Mouse (Mus musculus) gastrocnemius, adult 18-20 months (tissue): Measurements from ENCODE around the gene Celf1. TPM values are rescaled to one million over a fixed set of nuclear protein-coding genes. Genes with fewer than 3 reads are reported as not detected.
"Not testable (repeated sequence)": the region's sequence is repeated elsewhere in the genome, so short reads cannot be mapped to it uniquely, and the experiment has no call there.

Source experiments
- DNase-seq: peaks from one replicate; pipeline ENCODE4 v3.0.0; 2021; ENCODE audit warnings: low spot score
- long read RNA-seq, 2 experiments: library from polyadenylated mRNA; stranded (forward); transcript quantifications; one replicate each; pipeline ENCODE4 v2.0.0; 2021
- total RNA-seq, 2 experiments: library from RNA; stranded (reverse); gene quantifications; 2 replicates each; pipeline ENCODE4 v1.2.3; 2021

Celf1 gene
- 10 to 100 TPM; 50.3 to 63.6 TPM for total RNA-seq
- long read RNA-seq, experiment 1, full-length matches to known transcripts = 7 of 38 reads
- long read RNA-seq, experiment 1, partial matches to known transcripts = 6 of 38 reads
- long read RNA-seq, experiment 1, other reads (novel, unspliced or antisense) = 25 of 38 reads
- long read RNA-seq, experiment 2, full-length matches to known transcripts = 9 of 31 reads
- long read RNA-seq, experiment 2, partial matches to known transcripts = 3 of 31 reads
- long read RNA-seq, experiment 2, other reads (novel, unspliced or antisense) = 19 of 31 reads

GRCm38 (mm10) chr2:90940233-90941229 lies at the start of gene Celf1:
TSS of gene Celf1 (plus strand) at chr2:90940382.
- peak; percentile 78 for DNase-seq

- DNase-seq = no peak
Measured at GRCm38 (mm10) chr2:90893673-90894298, 46.4 kb upstream of the Celf1 start.

- not testable (repeated sequence) for DNase-seq
Measured at GRCm38 (mm10) chr2:90894299-90894677, 45.9 kb upstream of the Celf1 start.

GRCm38 (mm10) chr2:90903398-90903797 lies 36.8 kb upstream of the Celf1 start:
- no peak for DNase-seq

- peak; percentile 87 for DNase-seq
Measured at GRCm38 (mm10) chr2:90904076-90904855, 35.9 kb upstream of the Celf1 start, which contains the start of the genes Kbtbd4 and Ndufs3. TSS of gene Kbtbd4 (plus strand) at chr2:90904740. TSS of gene Ndufs3 (minus strand) at chr2:90904827.

- no peak for DNase-seq
Measured at GRCm38 (mm10) chr2:90904856-90905224, 35.3 kb upstream of the Celf1 start.

GRCm38 (mm10) chr2:90906721-90907120 lies 33.5 kb upstream of the Celf1 start:
- DNase-seq = no peak

- no peak for DNase-seq
Measured at GRCm38 (mm10) chr2:90910861-90911260, 29.3 kb upstream of the Celf1 start.

GRCm38 (mm10) chr2:90911668-90912067 lies 28.5 kb upstream of the Celf1 start:
- no peak for DNase-seq

- DNase-seq = no peak
Measured at GRCm38 (mm10) chr2:90913671-90914070, 26.5 kb upstream of the Celf1 start.

- no peak for DNase-seq
Measured at GRCm38 (mm10) chr2:90915516-90915915, 24.7 kb upstream of the Celf1 start.

GRCm38 (mm10) chr2:90916560-90917232 lies 23.5 kb upstream of the Celf1 start:
- DNase-seq = no peak

GRCm38 (mm10) chr2:90917233-90917998 lies 22.8 kb upstream of the Celf1 start:
- DNase-seq = peak; percentile 79

GRCm38 (mm10) chr2:90917999-90918698 lies 22.0 kb upstream of the Celf1 start:
- no peak for DNase-seq

- DNase-seq = no peak
Measured at GRCm38 (mm10) chr2:90921178-90921577, 19.0 kb upstream of the Celf1 start.

GRCm38 (mm10) chr2:90922636-90923035 lies 17.5 kb upstream of the Celf1 start:
- no peak for DNase-seq

GRCm38 (mm10) chr2:90928566-90928965 lies 11.6 kb upstream of the Celf1 start:
- no peak for DNase-seq

- no peak for DNase-seq
Measured at GRCm38 (mm10) chr2:90931829-90932228, 8.4 kb upstream of the Celf1 start.

- no peak for DNase-seq
Measured at GRCm38 (mm10) chr2:90932273-90932672, 7.9 kb upstream of the Celf1 start.
